ENCODE assay signal across 10 mouse cellular contexts in genomic region chr15:88468107-88468506, GRCm38 (mm10).
A peak's percentile ranks its signal among the peaks of the same experiment; 100 is the strongest.
DNase-seq lines count a peak whose midpoint lies in the region; ATAC-seq and TF ChIP-seq lines count a peak whose summit lies in the region.
"Had no signal": no experiment of that assay in that cellular context is flagged by ENCODE, and none has a peak within 500 bp of the region (broad histone marks: within the 10 kb centered on the region; RNA-seq: fewer than 3 reads in every experiment).

No protein-coding gene starts in this region.

- H3K4me1 ChIP-seq in forebrain, embryonic 11.5 days (replicated peaks; ENCODE audit: control insufficient read depth, insufficient read depth, low read length) = peaks cover 7% of the 10 kb centered on the region
- no peaks in the 10 kb centered on the region for H3K4me1 ChIP-seq in intestine, postnatal 0 days (replicated peaks; ENCODE audit: control insufficient read depth, insufficient read depth, low read length)
- H3K4me1 ChIP-seq: lung, embryonic 15.5 days had no signal

- peaks cover 2% of the 10 kb centered on the region; the same call in 1 of the 2 replicates for H3K27me3 ChIP-seq in forebrain, embryonic 11.5 days (ENCODE audit: control insufficient read depth, insufficient read depth, low read length)
- H3K27me3 ChIP-seq in intestine, postnatal 0 days (replicated peaks; ENCODE audit: control insufficient read depth, insufficient read depth, low read length) = no peaks in the 10 kb centered on the region
- H3K27me3 ChIP-seq: lung, embryonic 15.5 days had no signal

- H3K9ac ChIP-seq in forebrain, embryonic 11.5 days (ENCODE audit: low read length) = no peak overlapping the region
- no peak overlapping the region for H3K9ac ChIP-seq in intestine, postnatal 0 days (ENCODE audit: low read depth, low read length)
- H3K9ac ChIP-seq: lung, embryonic 15.5 days had no signal

- no peak overlapping the region for H3K4me2 ChIP-seq in forebrain, embryonic 11.5 days (ENCODE audit: low read depth, low read length, severe bottlenecking)
- no peak overlapping the region for H3K4me2 ChIP-seq in intestine, postnatal 0 days (replicated peaks; ENCODE audit: low read depth)
- H3K4me2 ChIP-seq: lung, embryonic 15.5 days had no signal

- ATAC-seq in forebrain, embryonic 11.5 days (replicated peaks; ENCODE audit: low FRiP score) = peak; percentile 96
- no peak for ATAC-seq in intestine, postnatal 0 days

- DNase-seq in cerebellum, postnatal 10 days = peak; percentile 77 to 82
- peak; percentile 90 for DNase-seq in forebrain, embryonic 11.5 days (ENCODE audit: low spot score)
- DNase-seq in kidney, adult 9 months = peak; percentile 70
- DNase-seq in mesoderm, embryonic 11.5 days (ENCODE audit: low read depth, low spot score) = peak; percentile 27
- DNase-seq in urinary bladder, adult 18-20 months (ENCODE audit: low spot score in 2 of 2) = no peak
- no peak for DNase-seq in adrenal gland, adult 18-20 months (ENCODE audit: low spot score in 2 of 2)
- no peak for DNase-seq in B cell, adult 2 months

- H3K4me3 ChIP-seq in forebrain, embryonic 11.5 days (ENCODE audit: low read depth, low read length) = no peak overlapping the region
- H3K4me3 ChIP-seq in intestine, postnatal 0 days (ENCODE audit: low read depth, low read length) = no peak overlapping the region
- H3K4me3 ChIP-seq: lung, embryonic 15.5 days had no signal

- H3K27ac ChIP-seq in forebrain, embryonic 11.5 days (ENCODE audit: low read depth, low read length) = peak overlapping the region; percentile 8; the same call in 1 of the 2 replicates
- no peak overlapping the region for H3K27ac ChIP-seq in intestine, postnatal 0 days (ENCODE audit: low read depth, low read length)
- H3K27ac ChIP-seq: lung, embryonic 15.5 days; stomach, postnatal 0 days had no signal

- no peak for TF ChIP-seq CTCF in intestine, postnatal 0 days (IDR thresholded peaks at IDR 0.05; ENCODE audit: low read depth)

- no peaks in the 10 kb centered on the region for H3K9me3 ChIP-seq in forebrain, embryonic 11.5 days (ENCODE audit: control insufficient read depth, low read length)
- H3K9me3 ChIP-seq in intestine, postnatal 0 days (ENCODE audit: control insufficient read depth) = no peaks in the 10 kb centered on the region
- H3K9me3 ChIP-seq: lung, embryonic 15.5 days had no signal

- WGBS in forebrain, embryonic 11.5 days = 11% methylated on average over 12 of the region's 12 CpGs
- WGBS in intestine, postnatal 0 days = 76% methylated on average over 12 of the region's 12 CpGs

- H3K36me3 ChIP-seq in forebrain, embryonic 11.5 days (ENCODE audit: control insufficient read depth, insufficient read depth, low read length) = no peaks in the 10 kb centered on the region
- H3K36me3 ChIP-seq in intestine, postnatal 0 days (ENCODE audit: control insufficient read depth, insufficient read depth) = no peaks in the 10 kb centered on the region
- H3K36me3 ChIP-seq: lung, embryonic 15.5 days had no signal

Comparison
In these comparisons a context has a peak if more than half of its experiments do, and no peak if none do; other contexts are left out.
1. DNase-seq: peak in cerebellum, postnatal 10 days (2 of 2), forebrain, embryonic 11.5 days (single experiment), kidney, adult 9 months (single experiment) and mesoderm, embryonic 11.5 days (single experiment); none in urinary bladder, adult 18-20 months (0 of 2), adrenal gland, adult 18-20 months (0 of 2) and B cell, adult 2 months (0 of 2).